Mouse (Mus musculus) lung, postnatal 10 days (tissue): Measurements from ENCODE around the gene Wfdc5.

Source experiments
- DNase-seq: peaks from one replicate; pipeline ENCODE4 v3.0.0; 2021

The Wfdc5 gene

DNA sequence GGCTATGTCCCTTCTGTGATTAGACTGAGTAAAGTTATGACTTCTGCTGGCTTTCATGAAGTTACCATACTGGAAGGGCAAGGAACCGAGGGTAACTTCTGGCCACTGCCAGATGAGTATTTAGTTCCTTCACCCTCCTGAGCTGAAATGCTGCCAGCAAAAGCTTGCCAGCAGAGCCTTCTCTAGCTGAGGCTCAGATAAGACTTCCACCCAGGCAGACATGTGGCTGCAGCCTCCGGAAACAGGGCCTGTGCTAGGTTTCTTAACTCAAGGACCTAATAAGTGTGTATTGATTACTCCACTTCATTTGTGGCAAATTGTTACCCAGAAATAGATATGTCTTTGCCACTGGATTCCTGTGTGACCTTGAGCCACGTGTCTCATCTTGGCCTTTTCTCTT is 9.1 kb downstream of the Wfdc5 start:
- no peak for DNase-seq

DNA sequence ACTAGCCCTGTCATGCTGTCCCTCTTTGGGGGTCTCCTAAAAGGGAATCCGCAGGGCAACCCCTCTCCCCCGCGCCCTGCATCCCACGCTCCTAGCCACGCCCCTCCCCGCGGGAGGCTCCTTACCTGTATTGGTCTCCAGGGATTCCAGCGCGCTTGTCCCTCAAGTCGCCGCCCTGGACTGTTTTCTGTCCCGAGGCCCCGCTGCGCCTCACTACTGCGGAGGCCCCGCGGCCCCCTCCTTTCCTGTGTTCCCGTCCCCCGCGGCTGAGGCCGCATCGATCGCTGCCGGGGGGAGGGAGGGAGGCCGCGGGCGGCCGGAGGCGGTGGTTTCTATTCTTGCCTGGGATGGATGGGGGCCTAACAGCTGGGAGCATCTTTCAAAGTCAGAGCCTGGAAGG is 11.6 kb downstream of the Wfdc5 start, which contains the start of gene Kcns1:
Gene Kcns1 (minus strand): TSS at position 212 of the 400 bp plus-strand sequence.
- DNase-seq = no peak

DNA sequence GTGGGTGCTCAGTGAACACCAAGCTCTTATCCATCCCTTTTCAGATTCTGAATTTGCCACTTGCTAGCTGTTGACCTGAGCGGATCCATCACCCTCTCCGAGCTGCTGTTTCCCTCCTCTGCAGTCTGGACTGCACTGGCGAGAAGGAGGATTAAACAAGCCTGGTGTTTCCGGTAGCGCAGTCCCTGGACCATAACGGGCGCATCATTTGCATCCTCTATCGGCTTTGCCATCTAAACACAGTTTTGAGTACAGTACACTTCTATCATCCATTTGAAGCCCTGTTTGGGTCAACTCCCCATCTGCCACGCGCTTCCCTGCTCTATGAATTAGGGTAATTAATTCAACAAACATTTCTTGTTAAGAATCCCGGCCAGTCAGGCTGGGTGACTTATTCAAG is 12.2 kb downstream of the Wfdc5 start:
- DNase-seq = no peak

DNA sequence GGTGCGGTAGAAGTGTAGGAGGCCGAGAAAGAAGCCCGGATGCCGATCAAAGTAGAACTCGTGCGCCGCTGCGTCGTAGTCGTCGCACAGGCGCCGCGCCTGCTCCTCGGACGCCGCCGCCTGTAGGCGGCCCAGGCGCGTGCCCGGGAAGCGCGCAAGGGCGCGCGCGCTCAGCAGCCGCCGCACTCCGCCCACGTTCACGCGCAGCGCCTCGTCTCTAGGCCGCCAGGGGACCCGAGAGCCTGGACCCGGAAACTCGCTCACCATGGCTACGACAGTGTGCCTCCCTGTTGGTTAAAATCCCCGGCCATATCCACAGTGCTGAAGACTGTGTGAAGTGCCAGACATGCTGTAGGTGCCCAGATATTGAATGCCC is 14.0 kb downstream of the Wfdc5 start:
- DNase-seq = no peak

DNA sequence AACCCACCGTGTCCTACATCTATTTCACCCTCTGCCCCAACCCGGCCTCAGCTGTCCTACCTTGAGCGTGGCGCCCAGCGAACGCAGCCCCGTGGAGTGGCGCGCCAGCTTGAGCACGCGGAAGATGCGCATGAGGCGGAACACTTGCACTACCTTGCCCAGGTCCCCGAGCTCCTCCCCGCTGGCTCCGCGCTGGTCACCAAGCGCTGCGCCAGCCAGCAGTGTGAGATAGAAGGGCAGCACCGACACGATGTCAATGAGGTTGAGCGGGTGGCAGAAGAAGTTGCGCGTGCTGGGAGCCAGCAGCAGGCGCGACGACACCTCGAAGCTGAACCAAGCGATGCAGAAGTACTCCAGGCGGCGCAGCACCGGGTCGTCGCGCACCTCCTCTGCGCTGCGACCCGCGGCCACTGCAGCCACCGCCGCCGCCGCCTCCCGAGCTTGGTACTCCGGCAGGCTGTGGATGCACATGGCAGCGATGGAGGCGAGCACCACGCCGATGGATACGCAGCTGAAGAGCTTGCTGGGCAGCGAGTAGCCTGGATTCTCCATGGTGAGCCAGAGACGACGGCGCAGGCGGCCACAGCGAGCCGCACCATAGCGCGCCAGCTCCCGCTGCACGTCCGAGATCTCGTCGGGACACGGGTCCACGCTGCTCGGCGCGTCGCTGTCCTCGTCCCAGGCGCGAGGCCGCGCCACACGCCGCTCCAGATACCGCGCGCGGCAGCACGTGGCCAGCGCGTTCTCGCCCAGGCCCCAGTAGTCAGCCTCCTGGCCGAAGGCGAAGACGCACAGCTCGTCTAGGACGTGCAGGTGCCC is 14.6 kb downstream of the Wfdc5 start:
- no peak for DNase-seq

DNA sequence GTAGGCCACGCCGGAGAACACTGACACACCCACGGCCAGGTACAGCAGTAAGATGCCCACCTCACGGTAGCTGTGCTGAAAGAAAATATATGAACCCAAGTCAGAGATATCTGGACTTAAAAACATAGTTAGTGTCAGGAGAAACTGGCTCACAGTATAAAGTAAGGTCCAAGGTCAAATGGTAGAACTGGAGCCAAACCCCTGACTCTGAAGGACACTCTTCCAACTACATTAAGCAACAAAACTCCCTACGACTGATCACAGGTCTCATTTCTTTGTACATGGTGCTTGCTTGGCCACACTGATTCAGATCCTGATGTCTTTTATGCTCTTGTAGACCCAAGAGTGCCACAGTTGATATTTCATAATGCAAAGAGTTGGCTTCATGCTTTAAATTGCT is 17.6 kb downstream of the Wfdc5 start:
- DNase-seq = no peak

DNA sequence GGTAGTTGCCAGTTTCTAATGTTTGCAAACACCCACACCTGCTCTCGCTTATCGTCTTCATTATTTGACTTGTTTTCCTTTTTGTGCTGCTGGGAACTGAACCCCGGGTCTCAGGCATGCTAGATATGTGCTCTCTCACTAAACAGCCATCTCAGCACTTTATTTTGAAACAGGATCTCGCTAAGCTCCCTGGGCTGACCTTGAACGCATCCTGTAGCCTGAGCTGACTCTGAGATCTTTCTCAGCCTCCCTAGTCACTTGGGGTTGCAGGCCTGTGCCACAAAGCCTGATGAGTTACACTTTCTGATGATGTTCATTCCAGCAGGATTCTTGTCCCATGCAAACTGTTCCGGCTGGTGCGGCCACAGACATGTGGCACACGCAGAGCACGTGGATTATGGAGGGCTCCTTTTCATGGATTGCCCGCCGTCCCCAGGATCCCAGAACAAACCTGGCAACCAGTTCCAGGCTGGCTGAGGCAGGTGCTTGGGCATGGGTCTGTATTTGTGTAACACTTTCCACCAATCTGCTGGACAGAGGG is 21.0 kb downstream of the Wfdc5 start:
- no peak for DNase-seq

DNA sequence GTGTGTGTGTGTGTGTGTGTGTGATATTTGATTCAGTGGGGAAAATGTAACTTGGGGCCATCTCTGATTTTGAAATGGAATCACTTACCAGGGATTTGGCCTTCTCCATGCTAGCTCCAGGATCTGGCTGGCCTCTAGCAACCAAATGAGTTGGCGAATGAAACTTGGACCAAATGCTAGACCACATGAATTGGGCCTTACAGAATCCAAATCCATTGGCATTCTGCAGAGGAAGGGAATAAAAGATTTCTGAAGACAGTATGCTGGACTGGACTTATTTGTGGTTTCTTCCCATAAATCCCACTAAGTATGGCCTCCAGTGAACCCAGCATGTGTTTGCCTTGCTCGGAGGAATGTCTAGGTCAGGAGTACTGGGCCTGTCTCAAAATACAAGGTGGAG is 23.7 kb downstream of the Wfdc5 start:
- DNase-seq = no peak

DNA sequence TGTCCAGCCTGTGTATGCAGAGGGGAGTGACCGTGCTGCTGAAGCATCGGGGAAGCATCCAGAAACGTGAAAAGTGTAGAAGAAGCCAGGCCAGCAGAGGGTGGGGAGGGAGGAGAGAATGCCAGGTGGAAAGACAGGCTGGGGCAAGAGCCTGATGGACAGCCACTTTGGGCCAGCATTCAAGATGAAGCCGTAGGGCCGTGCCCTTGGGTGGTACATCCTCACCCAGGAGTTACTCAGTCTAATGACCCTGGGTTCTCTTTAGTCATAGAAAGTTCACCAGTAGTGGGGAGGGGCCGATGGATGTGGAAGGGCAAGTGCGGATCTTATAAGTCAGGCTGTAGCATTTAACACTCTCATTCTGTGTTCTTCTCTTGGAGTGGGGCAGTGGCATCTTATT is 26.4 kb downstream of the Wfdc5 start:
- no peak for DNase-seq

DNA sequence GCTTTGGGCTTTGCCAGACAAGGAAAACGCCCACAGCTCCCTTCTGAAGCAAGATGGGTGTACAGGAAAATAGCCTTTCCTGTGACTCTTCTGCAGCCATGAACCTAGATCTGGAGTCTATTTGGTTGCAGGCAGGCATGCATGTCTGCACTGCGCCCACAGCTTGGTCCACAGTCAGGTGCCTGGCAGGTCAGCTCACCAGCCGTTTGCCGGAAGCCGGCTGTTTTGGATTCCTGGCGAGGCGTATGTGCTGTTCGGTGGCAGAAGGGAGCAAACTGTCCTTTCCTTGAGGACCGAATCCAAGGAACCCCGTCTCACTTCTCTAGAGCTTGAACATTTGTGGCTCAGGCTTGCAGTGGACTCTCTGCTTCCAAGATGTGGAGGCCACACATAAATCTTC is 28.5 kb downstream of the Wfdc5 start:
- DNase-seq = no peak

DNA sequence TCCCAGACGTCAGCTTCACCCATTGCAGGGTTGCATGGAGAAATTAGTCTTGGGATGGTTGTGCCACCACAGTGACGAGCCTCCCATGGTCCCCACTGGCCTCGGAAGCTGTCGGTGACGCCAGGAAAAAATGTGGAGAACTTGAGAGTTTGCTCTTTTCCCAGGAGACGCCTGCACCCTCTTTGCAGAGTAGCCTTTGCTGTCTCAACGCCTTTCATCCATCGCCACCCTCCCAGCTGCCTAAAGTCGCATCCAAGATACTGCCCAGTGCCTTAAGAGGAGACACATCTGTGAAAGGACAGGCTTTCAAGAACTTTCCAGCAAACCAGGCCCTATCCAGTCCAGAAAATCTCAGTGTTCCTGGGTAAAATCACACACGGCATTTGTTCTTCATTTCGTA is 30.2 kb downstream of the Wfdc5 start:
- DNase-seq = peak; percentile 54

DNA sequence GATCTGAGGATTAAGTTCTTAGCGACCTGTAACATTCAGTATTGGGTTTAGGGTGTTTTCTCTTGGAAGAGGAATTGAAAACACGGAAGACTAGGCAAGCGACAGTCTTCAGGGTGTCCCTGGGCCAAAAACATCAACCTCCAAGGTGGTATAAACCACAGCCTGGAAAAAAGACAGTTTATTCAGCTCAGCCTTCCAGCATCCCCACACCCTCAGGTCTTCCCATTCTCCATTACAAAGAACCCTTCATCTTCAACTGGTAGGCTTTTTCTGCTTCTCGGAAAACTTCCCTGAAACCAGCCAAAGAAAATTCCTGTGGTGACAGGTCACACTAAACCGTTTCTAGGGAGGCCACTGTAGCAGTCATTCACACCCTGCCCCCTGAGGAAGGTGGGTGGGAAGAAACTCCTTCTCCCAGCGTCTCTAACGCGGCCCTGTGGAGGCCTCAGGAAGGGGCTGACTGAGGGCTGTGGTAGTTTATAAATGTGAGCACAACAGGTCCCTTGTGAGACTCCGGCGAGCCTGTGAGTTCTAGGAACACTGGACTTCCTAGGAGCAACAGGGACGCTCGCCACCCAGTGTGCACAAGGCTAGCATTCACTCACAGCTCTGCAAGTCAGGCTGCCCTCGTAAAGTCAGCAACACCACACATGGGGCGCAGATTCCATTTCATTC is 32.3 kb downstream of the Wfdc5 start:
- no peak for DNase-seq

DNA sequence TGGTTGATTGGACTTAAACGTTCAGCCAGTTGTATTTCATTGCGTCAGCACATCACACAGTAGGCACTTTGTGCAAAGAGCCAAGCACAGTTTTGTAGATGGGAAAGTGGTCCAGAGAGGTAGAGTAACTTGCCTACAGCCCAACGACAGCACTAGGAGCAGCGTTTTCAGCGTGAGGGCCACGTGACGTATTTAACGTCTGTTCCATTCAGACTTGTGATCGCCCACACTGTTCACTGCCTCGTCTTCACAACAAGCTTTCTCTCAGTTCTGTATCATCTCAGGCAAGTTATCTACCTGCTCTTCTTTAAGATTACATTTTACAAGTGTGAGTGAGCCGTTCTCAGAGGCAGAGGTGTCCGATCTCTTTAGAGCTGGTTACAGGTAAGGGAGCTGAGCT is 36.0 kb downstream of the Wfdc5 start:
- no peak for DNase-seq

DNA sequence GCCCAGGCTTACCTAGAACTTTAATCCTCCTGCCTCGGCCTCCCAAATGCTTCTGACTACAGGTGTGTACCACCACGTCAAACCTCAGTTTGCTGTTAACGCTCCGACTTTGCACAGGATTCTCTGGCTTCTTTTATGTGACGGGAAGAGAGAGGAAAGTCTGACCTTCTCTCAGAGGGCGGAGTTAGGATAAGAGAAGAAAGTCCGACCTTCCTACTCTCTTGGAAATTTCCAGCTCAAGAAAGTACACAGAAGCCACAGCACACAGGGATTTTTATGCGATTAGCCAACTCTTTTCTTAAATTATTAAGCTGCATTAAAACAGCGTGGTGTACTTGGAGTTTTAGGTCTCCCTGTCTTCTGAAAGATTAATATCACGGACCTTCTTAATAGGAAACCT is 38.0 kb downstream of the Wfdc5 start:
- no peak for DNase-seq

DNA sequence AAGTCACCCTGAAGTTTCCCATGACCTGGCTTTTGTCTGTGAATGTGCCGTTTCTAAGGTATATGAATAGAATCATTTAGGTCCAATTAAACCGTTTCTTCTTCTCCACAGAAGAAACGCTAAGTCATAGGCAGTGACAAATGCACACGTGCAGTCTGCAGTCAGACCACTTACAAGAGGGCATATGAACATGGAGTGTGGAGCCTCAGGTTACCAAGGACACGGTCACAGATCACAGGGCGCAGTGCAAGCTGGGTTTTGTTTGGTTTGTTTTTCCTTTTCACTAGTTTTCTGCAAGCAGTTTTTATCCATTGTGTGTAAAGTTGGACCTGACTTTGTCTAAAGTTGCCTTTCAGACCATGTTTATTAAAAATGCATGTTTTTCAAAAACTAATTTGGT is 38.5 kb downstream of the Wfdc5 start:
- DNase-seq = no peak

DNA sequence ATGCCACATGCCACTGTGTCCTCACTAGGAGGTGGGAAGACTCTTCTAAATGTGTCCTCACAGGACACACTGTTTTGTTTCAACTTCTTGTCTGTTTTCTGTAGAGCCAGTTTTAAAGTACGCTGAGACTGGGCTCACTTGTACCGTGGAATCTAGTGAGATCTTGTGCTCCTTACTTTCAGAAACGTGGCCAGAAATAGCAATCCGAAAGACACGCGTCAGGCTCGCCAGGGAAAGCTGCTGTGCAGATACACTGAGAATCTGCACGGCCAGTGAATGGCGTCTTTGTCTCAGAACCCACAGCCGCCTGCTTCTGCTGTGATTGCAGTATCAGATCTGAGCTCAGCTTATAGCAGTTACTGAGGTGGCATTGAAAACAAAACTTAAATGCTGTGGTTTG is 40.5 kb downstream of the Wfdc5 start:
- no peak for DNase-seq

DNA sequence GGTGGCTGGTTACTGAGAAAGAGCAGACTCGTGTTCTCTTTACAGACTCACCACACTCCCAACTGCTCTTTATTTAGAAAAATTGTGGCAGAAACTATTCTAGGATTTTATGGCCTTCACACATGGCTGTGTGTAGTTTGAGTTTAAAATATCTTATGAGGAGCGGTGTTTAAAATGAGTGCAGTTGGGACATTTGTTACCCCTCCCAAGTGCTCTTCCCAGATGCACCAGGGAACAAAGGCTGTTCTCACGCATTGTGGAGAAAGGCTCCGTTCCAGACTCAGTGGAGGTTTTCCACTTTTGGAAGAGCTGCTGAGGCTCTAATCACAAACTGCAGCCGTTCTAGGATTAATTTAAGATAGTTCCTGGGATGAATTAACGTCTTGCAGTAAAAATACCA is 44.8 kb downstream of the Wfdc5 start:
- no peak for DNase-seq

DNA sequence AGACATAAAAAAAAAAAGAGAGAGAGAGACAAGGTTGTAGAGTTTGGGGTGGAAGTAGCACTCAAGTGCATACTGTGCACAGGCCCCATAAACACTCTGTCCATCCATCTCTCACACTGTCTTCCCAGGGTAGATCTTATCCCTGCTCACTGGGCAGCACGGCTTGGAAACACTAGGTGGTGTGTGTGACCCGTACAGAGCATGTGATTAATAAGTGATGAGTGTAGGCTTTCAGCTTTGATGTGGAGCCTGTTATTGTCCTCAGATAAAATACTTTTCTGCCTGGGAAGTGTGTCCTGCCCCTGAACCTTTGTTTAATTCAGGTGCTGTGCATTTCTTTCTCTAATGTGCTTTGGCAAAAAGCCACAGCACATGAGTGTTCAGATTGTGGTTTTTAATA is 46.1 kb downstream of the Wfdc5 start:
- DNase-seq = no peak

DNA sequence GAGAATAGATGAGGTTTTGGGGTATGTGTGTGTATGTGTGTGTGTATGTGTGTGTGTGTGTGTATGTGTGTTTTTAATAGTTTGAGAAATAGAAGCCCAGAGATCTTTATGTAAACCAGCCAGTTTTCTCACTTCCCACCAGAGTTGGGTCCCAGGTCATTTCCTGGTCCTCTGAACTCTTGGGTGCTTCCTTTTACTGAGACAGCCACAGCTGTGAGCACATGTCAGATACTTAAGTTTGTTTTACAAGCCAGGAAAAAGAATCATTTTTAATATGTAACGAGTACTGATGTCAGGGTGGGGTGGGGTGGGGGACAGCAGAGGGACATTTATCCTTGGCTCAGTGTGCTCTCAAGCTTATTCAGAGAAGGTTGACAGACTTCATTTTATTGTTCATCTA is 47.2 kb downstream of the Wfdc5 start:
- DNase-seq = peak; percentile 35

DNA sequence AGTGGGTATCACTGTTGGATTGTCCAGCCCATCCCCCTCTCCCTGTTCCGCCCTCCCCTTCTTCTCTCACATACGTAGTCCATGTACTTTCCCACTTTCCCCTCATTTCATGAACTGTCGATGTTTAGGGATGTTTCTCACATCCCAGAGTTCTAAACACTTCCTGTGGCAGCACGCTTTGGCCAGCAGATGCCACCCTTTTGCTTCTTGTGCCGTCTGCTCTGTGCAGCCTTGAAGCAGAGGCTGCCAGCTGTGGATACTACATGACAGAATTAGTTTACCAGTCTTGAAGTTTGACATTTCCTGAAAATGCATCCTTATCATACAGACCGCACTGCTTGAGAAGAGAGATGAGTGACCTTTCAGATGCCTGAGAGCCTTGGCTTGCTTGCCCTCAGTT is 48.0 kb downstream of the Wfdc5 start:
- DNase-seq = peak; percentile 64

DNA sequence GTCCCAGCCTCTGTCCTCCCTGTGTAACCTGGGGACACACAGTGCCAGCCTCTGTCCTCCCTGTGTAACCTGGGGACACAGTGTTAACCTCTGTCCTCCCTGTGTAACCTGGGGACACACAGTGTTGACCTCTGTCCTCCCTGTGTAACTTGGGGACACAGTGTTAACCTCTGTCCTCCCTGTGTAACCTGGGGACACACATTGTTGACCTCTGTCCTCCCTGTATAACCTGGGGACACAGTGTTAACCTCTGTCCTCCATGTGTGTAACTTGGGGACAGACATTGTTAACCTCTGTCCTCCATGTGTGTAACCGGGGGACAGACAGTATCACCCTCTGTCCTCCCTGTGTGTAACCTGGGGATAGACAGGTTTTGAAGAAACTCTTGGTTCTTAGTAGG is 51.0 kb downstream of the Wfdc5 start:
- DNase-seq = no peak

DNA sequence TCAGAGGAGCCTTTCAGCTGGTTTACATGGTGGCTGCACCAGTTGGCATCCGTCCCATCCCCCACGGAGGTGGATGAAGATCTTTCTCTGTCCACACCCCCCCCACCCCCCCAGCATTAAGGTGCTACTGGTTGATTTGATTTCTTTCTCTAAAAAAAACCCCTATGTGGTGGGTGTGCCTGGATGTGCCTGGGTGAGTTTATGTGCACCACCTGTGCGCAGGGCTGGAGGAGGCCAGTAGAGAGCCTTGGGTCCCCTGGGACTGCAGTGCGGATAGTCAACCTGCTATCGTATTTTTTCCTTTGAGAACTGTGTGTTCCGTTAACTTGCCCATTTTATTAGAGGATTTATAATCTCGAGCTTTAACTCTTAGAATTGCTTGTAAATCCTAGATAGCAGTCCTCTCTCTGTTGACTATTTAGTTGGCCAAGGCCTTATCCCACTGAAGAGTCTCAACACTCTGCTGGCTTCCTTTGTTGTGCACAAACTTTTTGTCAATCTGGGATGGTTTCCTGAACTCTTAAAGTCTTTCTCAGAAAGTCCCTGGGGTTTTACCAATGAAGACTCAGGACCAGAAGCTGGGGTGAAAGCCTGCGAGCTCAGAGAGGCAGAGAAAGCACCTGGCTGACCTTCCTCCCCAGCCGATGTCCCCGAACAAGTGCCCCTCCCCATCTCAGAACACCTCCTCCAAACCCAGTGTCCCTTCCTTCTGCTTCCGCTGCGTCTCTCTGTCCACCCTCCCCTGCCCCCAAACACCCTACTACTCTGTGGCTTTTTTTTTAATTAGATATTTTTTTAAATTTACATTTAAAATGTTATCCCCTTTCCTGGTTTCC is 53.7 kb downstream of the Wfdc5 start:
- DNase-seq = no peak

DNA sequence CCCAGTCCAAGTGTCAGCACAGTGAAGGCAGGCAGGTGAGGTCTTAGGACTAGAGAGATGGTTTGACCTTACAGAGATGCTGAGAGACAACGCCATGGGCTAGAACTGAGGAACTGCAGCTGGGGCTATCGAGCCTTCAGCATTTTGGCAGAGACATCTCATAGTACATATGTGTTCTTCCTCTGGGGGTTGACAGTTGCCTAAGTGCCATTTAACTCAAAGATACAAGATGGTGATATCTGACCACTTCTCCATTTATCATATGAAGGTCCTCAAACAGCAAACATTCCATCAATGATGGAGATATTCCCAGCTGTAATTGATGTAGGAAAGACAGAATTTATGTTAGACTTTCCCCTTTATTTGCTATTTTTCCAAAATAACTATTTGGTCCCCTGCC is 55.2 kb downstream of the Wfdc5 start:
- DNase-seq = no peak

DNA sequence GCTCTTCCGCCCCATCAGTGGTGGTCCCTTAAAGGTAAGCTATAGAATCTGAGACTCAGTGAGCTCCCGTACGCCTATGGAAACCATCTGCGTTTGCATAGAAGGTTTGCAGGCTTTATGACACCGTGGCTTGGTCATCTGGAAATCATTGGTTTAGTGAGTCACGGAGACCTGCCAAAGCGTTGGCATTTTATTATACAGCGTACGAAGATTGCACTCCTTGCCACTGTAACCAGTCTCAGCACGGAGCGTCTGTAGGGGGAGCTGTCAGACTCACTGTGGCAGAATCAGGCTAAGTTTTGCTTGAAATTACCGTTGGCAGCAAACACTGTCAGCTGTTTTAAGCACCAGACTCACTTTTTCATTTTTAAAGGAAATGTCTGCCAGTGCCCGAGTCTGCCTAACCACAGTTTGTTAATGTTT is 56.0 kb downstream of the Wfdc5 start:
- peak; percentile 76 for DNase-seq
